Mouse (Mus musculus): ENCODE measurements around the gene Vkorc1l1.

- TF ChIP-seq CTCF (IDR thresholded peaks at IDR 0.05; ENCODE audit: low read depth): no peak
- no peak for TF ChIP-seq EP300 (IDR thresholded peaks at IDR 0.05; ENCODE audit: low read depth)
These were observed 50.1 kb downstream of the Vkorc1l1 start for GRCm38 (mm10) chr5:129991898-129992297.

All from heart, postnatal 0 days (tissue).